Mouse (Mus musculus): Measurements from ENCODE around the gene Exoc4. TPM values are rescaled to one million over a fixed set of nuclear protein-coding genes. Genes with fewer than 3 reads are reported as not detected.

Gene Exoc4
- total and polyA plus RNA-seq, 3 experiments, result 10.5 to 86.2 (median 80.5) TPM

DNA sequence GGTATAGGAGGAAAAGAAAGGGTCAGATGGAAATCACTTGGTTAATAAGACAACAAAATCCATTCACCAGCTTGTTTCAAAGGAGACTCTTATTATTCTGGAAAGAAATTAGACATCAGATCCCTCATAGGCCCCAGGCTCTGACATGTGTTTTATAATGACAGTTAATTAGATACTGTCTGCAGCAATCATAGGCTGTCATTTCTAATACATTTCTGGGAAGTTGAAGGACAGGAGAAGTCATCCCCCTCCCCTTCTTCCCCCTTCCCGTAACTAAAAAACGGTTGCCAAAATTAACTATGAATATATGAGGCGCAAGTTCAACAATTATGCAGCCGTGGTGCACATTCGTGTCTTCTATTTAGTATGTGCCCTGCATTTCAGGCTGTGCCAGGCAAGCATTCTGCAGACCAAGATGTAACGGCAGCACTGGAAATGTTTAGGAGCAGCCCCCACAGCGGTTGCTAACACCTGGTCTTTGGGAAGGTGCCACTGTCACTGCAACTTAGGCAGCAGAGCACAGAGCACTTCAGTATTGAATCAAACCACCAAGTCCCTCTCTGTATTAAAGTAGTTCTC lies 463.7 kb downstream of the Exoc4 start:
- ATAC-seq (ENCODE audit: extremely low read depth, insufficient number of reproducible peaks, low FRiP score, poor library complexity, severe bottlenecking) (no peak), DNase-seq (ENCODE audit: low spot score) (no peak)
- TF ChIP-seq CTCF (IDR thresholded peaks at IDR 0.05; ENCODE audit: low read depth, low read length), result no peak
- TF ChIP-seq POLR2AphosphoS5 (IDR thresholded peaks at IDR 0.05; ENCODE audit: insufficient replicate concordance, low read depth, low read length), result no peak
- TF ChIP-seq GATA1 (IDR thresholded peaks at IDR 0.05; ENCODE audit: borderline replicate concordance, low read length), result no peak

DNA sequence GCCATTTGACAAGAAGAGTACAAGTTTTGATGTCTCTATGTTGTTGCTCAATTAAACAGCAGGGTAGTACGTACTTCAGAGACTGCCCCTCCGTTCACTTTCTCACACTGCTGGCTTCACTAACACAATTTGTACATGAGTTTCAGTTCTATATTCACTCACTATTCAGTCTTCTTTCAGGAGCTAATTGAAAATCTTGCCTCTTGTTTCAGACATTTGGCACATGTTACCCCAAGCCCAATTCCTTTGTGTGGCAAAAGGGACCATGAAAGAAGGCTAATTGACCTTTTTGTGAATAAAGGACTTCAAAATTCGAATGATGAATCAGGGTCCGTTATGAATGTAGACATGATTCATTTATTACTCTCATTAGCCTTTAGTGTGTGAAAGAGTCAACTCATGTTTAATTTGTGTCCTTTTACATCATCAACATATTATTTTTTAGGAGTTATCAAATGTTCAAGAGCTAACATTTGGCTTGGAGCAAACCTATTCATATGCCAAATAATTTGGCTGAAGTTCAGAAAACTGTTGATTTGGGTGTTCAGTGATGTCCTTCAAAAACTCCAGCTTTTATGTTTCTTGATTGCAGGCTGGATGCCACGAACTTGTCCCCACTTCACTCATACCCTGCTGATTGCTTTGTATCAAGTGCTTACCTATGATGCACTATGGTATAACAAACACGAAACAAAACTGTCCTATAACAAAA lies 467.5 kb downstream of the Exoc4 start:
- Histone ChIP-seq H3K9me3 (replicated peaks) (no peaks in the 10 kb centered on the region), H3K4me1 (ENCODE audit: insufficient read depth, low read depth, low read length) (no peaks in the 10 kb centered on the region)

More for the DNA sequence above, 463.7 kb downstream of the Exoc4 start:
- Histone ChIP-seq H3K4me3 (ENCODE audit: low read depth, low read length) (no peak overlapping the region), H3K4me1 (ENCODE audit: insufficient read depth, low read depth, low read length) (no peaks in the 10 kb centered on the region), H3K36me3 (replicated peaks) (no peaks in the 10 kb centered on the region), H3K27me3 (ENCODE audit: insufficient read depth, low read length) (no peaks in the 10 kb centered on the region), H3K9me3 (replicated peaks) (no peaks in the 10 kb centered on the region)

GRCm38 (mm10) chr6:33721166-33721565 lies 472.3 kb downstream of the Exoc4 start:
- Histone ChIP-seq H3K4me3 (ENCODE audit: low read depth, low read length) (no peak overlapping the region), H3K9me3 (replicated peaks) (no peaks in the 10 kb centered on the region), H3K27me3 (ENCODE audit: insufficient read depth, low read length) (no peaks in the 10 kb centered on the region), H3K36me3 (replicated peaks) (peaks cover 2% of the 10 kb centered on the region), H3K4me1 (ENCODE audit: insufficient read depth, low read depth, low read length) (no peaks in the 10 kb centered on the region)
- DNase-seq (ENCODE audit: low spot score), result no peak
- no peak for TF ChIP-seq POLR2AphosphoS5 (IDR thresholded peaks at IDR 0.05; ENCODE audit: insufficient replicate concordance, low read depth, low read length)
- TF ChIP-seq GATA1 (IDR thresholded peaks at IDR 0.05; ENCODE audit: borderline replicate concordance, low read length), result no peak
- no peak for ATAC-seq (ENCODE audit: extremely low read depth, insufficient number of reproducible peaks, low FRiP score, poor library complexity, severe bottlenecking)

More for the DNA sequence above, 467.5 kb downstream of the Exoc4 start:
- ATAC-seq (ENCODE audit: extremely low read depth, insufficient number of reproducible peaks, low FRiP score, poor library complexity, severe bottlenecking) (no peak), DNase-seq (ENCODE audit: low spot score) (no peak)
- Histone ChIP-seq H3K36me3 (replicated peaks) (peaks cover 2% of the 10 kb centered on the region), H3K27me3 (ENCODE audit: insufficient read depth, low read length) (no peaks in the 10 kb centered on the region), H3K4me3 (ENCODE audit: low read depth, low read length) (no peak overlapping the region)
- TF ChIP-seq GATA2 (IDR thresholded peaks at IDR 0.05; ENCODE audit: borderline replicate concordance, low read depth, low read length) (no peak), TAL1 (conservative IDR thresholded peaks at IDR 0.05; ENCODE audit: low read depth, low read length) (no peak), POLR2AphosphoS5 (IDR thresholded peaks at IDR 0.05; ENCODE audit: insufficient replicate concordance, low read depth, low read length) (no peak), CTCF (IDR thresholded peaks at IDR 0.05; ENCODE audit: low read depth, low read length) (no peak), GATA1 (IDR thresholded peaks at IDR 0.05; ENCODE audit: borderline replicate concordance, low read length) (no peak)

DNA sequence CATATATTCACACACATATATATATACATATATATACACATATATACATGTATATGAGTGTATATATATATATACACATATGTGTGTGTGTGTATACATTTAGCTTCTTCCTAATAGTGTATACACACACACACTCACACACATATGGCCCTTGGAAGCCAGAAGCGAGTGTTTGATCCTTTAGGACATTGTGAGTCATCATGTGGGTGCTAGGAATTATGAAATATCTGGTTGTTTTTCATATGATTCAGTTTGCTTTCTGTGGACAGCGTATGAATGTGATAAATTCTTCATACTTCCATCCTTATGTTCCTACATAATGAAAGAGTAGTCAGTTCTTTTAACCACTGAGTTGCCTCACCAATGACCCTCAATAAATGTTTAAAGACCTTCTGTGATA lies 473.9 kb downstream of the Exoc4 start:
- no peak for ATAC-seq (ENCODE audit: extremely low read depth, insufficient number of reproducible peaks, low FRiP score, poor library complexity, severe bottlenecking)
- no peaks in the 10 kb centered on the region for H3K27me3 ChIP-seq (ENCODE audit: insufficient read depth, low read length)
- no peaks in the 10 kb centered on the region for H3K9me3 ChIP-seq (replicated peaks)
- no peaks in the 10 kb centered on the region for H3K4me1 ChIP-seq (ENCODE audit: insufficient read depth, low read depth, low read length)
- no peak for TF ChIP-seq CTCF (IDR thresholded peaks at IDR 0.05; ENCODE audit: low read depth, low read length)
- TF ChIP-seq GATA1 (IDR thresholded peaks at IDR 0.05; ENCODE audit: borderline replicate concordance, low read length), result no peak
- TF ChIP-seq POLR2AphosphoS5 (IDR thresholded peaks at IDR 0.05; ENCODE audit: insufficient replicate concordance, low read depth, low read length), result no peak
- no peak for TF ChIP-seq TAL1 (conservative IDR thresholded peaks at IDR 0.05; ENCODE audit: low read depth, low read length)
- TF ChIP-seq GATA2 (IDR thresholded peaks at IDR 0.05; ENCODE audit: borderline replicate concordance, low read depth, low read length), result no peak
- peaks cover 2% of the 10 kb centered on the region for H3K36me3 ChIP-seq (replicated peaks)
- no peak overlapping the region for H3K4me3 ChIP-seq (ENCODE audit: low read depth, low read length)
- no peak for DNase-seq (ENCODE audit: low spot score)

GRCm38 (mm10) chr6:33724596-33724995 lies 475.7 kb downstream of the Exoc4 start:
- ATAC-seq (ENCODE audit: extremely low read depth, insufficient number of reproducible peaks, low FRiP score, poor library complexity, severe bottlenecking), result no peak
- DNase-seq (ENCODE audit: low spot score), result no peak
- no peaks in the 10 kb centered on the region for H3K27me3 ChIP-seq (ENCODE audit: insufficient read depth, low read length)
- no peak for TF ChIP-seq GATA2 (IDR thresholded peaks at IDR 0.05; ENCODE audit: borderline replicate concordance, low read depth, low read length)
- no peak for TF ChIP-seq GATA1 (IDR thresholded peaks at IDR 0.05; ENCODE audit: borderline replicate concordance, low read length)
- no peak for TF ChIP-seq CTCF (IDR thresholded peaks at IDR 0.05; ENCODE audit: low read depth, low read length)
- no peak for TF ChIP-seq TAL1 (conservative IDR thresholded peaks at IDR 0.05; ENCODE audit: low read depth, low read length)
- no peak for TF ChIP-seq POLR2AphosphoS5 (IDR thresholded peaks at IDR 0.05; ENCODE audit: insufficient replicate concordance, low read depth, low read length)
- no peaks in the 10 kb centered on the region for H3K9me3 ChIP-seq (replicated peaks)
- H3K36me3 ChIP-seq (replicated peaks), result peaks cover 2% of the 10 kb centered on the region
- no peaks in the 10 kb centered on the region for H3K4me1 ChIP-seq (ENCODE audit: insufficient read depth, low read depth, low read length)
- H3K4me3 ChIP-seq (ENCODE audit: low read depth, low read length), result no peak overlapping the region

DNA sequence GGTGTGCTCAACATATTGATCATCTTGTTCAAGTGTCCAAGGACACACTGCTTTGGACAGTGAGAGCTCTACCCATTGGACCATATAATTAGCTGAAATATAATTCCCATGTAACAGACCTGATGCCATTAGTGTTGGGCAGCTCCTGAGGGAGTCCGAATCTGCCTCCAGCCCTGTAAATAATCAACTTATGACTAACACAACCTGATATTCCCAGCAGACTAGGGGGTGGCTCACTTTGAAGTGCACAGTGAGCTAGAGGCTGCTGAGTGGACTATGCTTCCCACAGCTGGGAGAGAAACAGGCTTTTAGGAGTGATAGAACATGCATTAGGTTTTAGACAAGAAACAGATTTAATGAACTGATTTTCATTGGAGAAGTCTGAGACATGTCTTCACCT lies 478.4 kb downstream of the Exoc4 start:
- Histone ChIP-seq H3K27me3 (ENCODE audit: insufficient read depth, low read length) (no peaks in the 10 kb centered on the region), H3K4me3 (ENCODE audit: low read depth, low read length) (no peak overlapping the region), H3K4me1 (ENCODE audit: insufficient read depth, low read depth, low read length) (0 out of 2 replicates have a peak, but pooled peaks cover 2% of the 10 kb centered on the region), H3K9me3 (replicated peaks) (no peaks in the 10 kb centered on the region), H3K36me3 (replicated peaks) (no peaks in the 10 kb centered on the region)
- no peak for DNase-seq (ENCODE audit: low spot score)
- ATAC-seq (ENCODE audit: extremely low read depth, insufficient number of reproducible peaks, low FRiP score, poor library complexity, severe bottlenecking), result no peak
- TF ChIP-seq CTCF (IDR thresholded peaks at IDR 0.05; ENCODE audit: low read depth, low read length) (no peak), GATA1 (IDR thresholded peaks at IDR 0.05; ENCODE audit: borderline replicate concordance, low read length) (no peak)

Data from G1E (cell line).